Mouse (Mus musculus) T-cell, adult 2 months (primary cell): ENCODE results near the gene Prkar1a.

Experiments
- DNase-seq: peaks from one replicate; pipeline ENCODE4 v3.0.0; 2022; ENCODE audit warnings: low spot score

The Prkar1a gene

GRCm38 (mm10) chr11:109706055-109706412 is 56.8 kb downstream of the Prkar1a start:
- DNase-seq, result no peak

- DNase-seq, result no peak
These were observed 57.4 kb downstream of the Prkar1a start for GRCm38 (mm10) chr11:109706586-109706985.

GRCm38 (mm10) chr11:109707442-109707841 is 58.2 kb downstream of the Prkar1a start:
- DNase-seq, result no peak

GRCm38 (mm10) chr11:109708786-109709185 is 59.6 kb downstream of the Prkar1a start:
- DNase-seq, result no peak

- DNase-seq, result no peak
These were observed 60.3 kb downstream of the Prkar1a start for GRCm38 (mm10) chr11:109709501-109709900.

- no peak for DNase-seq
These were observed 65.4 kb downstream of the Prkar1a start for GRCm38 (mm10) chr11:109714341-109715247.

GRCm38 (mm10) chr11:109715311-109715781 is 66.1 kb downstream of the Prkar1a start:
- no peak for DNase-seq

- DNase-seq, result no peak
These were observed 67.8 kb downstream of the Prkar1a start for GRCm38 (mm10) chr11:109716981-109717380.

GRCm38 (mm10) chr11:109717448-109717847 is 68.2 kb downstream of the Prkar1a start:
- DNase-seq, result no peak

- no peak for DNase-seq
These were observed 69.0 kb downstream of the Prkar1a start for GRCm38 (mm10) chr11:109717966-109718895.
